Mouse (Mus musculus): ENCODE results near the gene Odf2. TPM values are rescaled to one million over a fixed set of nuclear protein-coding genes. Genes with fewer than 3 reads are reported as not detected.

The Odf2 gene
- polyA plus RNA-seq, 2 experiments, result 23.5 to 29.6 TPM

DNA sequence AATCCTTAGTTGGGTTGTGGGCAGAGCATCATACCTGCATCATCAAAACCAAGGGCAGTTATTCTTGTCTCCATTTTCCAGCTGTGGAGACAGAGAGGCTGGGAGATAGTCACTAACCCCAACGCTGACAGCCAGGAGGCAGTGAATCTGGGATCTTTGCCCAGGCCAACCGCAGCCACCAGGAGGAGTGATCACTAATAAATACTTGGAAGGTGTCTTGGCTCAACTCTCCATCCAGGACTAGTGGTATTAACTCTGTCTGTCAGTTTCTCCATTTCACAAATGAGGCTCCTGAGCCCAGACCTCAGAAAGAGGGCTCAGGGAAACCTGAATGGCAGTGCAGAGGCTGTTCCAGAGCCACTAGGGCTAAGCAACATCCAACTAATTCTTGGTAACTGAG, 31.7 kb upstream of the Odf2 start:
- no peak overlapping the region for H3K4me2 ChIP-seq (ENCODE audit: low read depth)
- WGBS (ENCODE audit: insufficient replicate concordance), result 44% methylated on average over 2 of the region's 2 CpGs
- H3K4me3 ChIP-seq (ENCODE audit: insufficient read depth in 1 of 2, low read depth in 2 of 2, low read length in 2 of 2), result no peak overlapping the region
- no peaks in the 10 kb centered on the region for H3K36me3 ChIP-seq (replicated peaks; ENCODE audit: control insufficient read depth, insufficient read depth, low read depth)
- ATAC-seq (ENCODE audit: insufficient read depth) (no peak), DNase-seq (ENCODE audit: low read depth in 3 of 3, low spot score in 3 of 3) (no peak)
- H3K4me1 ChIP-seq (replicated peaks; ENCODE audit: control insufficient read depth in 2 of 2, insufficient read depth in 2 of 2, low read length in 1 of 2), result no peaks in the 10 kb centered on the region
- TF ChIP-seq EP300 (IDR thresholded peaks at IDR 0.05; ENCODE audit: low read depth), result no peak
- TF ChIP-seq CTCF (IDR thresholded peaks at IDR 0.05; ENCODE audit: low read depth), result 0 out of 2 replicates have a peak, but pooled peaks have one; percentile 7
- no peak overlapping the region for H3K27ac ChIP-seq
- no peaks in the 10 kb centered on the region for H3K27me3 ChIP-seq (ENCODE audit: control insufficient read depth, insufficient read depth, low read length)
- H3K9me3 ChIP-seq (ENCODE audit: control insufficient read depth, low read length), result no peaks in the 10 kb centered on the region
- H3K9ac ChIP-seq (replicated peaks), result no peak overlapping the region

DNA sequence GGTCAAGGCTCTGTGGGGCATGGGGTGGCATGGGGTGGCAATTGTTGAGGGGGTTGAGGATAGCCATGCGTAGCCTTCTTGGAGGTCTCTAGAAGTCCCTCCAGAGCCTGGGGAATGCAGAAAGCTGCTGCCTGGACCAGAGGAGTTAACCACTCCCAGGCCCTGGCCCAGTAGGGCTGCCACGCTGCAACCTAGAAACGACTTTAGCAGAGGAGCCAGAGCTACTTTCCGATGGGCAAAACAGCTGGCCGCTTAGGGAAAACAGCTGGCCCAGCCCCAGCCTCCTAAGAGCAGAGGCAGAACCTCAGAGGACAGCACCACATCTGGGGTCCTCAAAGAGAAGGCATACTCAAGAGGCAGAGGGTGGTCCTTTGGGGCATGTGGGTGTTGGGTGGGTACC, 31.1 kb upstream of the Odf2 start:
- TF ChIP-seq EP300 (IDR thresholded peaks at IDR 0.05; ENCODE audit: low read depth) (no peak), CTCF (IDR thresholded peaks at IDR 0.05; ENCODE audit: low read depth) (no peak)
- no peak overlapping the region for H3K4me2 ChIP-seq (ENCODE audit: low read depth)
- no peak overlapping the region for H3K4me3 ChIP-seq (ENCODE audit: insufficient read depth in 1 of 2, low read depth in 2 of 2, low read length in 2 of 2)
- no peaks in the 10 kb centered on the region for H3K36me3 ChIP-seq (replicated peaks; ENCODE audit: control insufficient read depth, insufficient read depth, low read depth)
- no peaks in the 10 kb centered on the region for H3K27me3 ChIP-seq (ENCODE audit: control insufficient read depth, insufficient read depth, low read length)
- no peak overlapping the region for H3K27ac ChIP-seq
- WGBS (ENCODE audit: insufficient replicate concordance), result 72% methylated on average over 5 of the region's 5 CpGs
- no peak overlapping the region for H3K9ac ChIP-seq (replicated peaks)
- DNase-seq (ENCODE audit: low read depth in 3 of 3, low spot score in 3 of 3) (no peak), ATAC-seq (ENCODE audit: insufficient read depth) (no peak)
- H3K4me1 ChIP-seq (replicated peaks; ENCODE audit: control insufficient read depth in 2 of 2, insufficient read depth in 2 of 2, low read length in 1 of 2), result no peaks in the 10 kb centered on the region
- no peaks in the 10 kb centered on the region for H3K9me3 ChIP-seq (ENCODE audit: control insufficient read depth, low read length)

DNA sequence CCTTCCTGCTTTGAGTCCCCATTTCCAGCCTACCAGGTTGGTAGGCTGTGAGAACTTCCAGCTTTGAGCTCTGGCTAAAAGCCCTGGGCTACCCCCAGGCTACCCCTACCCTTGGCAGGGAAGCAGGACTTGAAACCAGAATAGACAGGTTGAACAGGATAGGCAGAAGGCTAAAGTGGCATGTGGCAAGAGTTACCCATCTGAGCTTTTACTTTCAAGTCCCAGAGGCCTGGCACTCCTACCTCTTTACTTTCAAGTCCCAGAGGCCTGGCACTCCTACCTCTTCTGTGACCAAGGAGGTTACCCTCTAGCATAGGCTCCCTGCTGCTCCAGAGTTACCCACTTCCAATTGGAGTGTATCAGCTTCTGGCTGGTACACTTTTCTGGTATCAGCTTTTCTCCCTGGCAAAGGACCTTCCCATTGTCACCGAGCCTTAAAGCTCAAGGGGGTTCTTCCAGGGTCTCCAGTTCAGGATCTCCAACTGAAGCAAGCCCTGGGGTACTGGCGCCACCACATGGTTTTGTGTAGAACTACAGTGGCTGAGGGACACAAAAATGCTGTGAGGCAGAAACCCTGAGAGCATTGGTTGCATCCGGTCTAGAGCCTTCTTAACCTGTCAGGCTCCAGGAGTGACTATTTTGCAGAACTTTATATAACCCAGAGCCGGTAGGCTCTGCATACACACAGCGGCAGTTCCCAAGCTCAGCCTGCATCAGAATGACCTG, 30.1 kb upstream of the Odf2 start:
- no peaks in the 10 kb centered on the region for H3K36me3 ChIP-seq (replicated peaks; ENCODE audit: control insufficient read depth, insufficient read depth, low read depth)
- no peak overlapping the region for H3K4me3 ChIP-seq (ENCODE audit: insufficient read depth in 1 of 2, low read depth in 2 of 2, low read length in 2 of 2)
- WGBS (ENCODE audit: insufficient replicate concordance), result 9% methylated on average over 5 of the region's 5 CpGs
- H3K27ac ChIP-seq, result no peak overlapping the region
- no peak for ATAC-seq (ENCODE audit: insufficient read depth)
- H3K4me1 ChIP-seq (replicated peaks; ENCODE audit: control insufficient read depth in 2 of 2, insufficient read depth in 2 of 2, low read length in 1 of 2), result no peaks in the 10 kb centered on the region
- H3K27me3 ChIP-seq (ENCODE audit: control insufficient read depth, insufficient read depth, low read length), result no peaks in the 10 kb centered on the region
- no peaks in the 10 kb centered on the region for H3K9me3 ChIP-seq (ENCODE audit: control insufficient read depth, low read length)
- DNase-seq (ENCODE audit: low read depth in 3 of 3, low spot score in 3 of 3), result peak in 2 of 3 experiments; percentile 10 to 16
- no peak overlapping the region for H3K4me2 ChIP-seq (ENCODE audit: low read depth)
- H3K9ac ChIP-seq (replicated peaks), result no peak overlapping the region
- TF ChIP-seq EP300 (IDR thresholded peaks at IDR 0.05; ENCODE audit: low read depth) (no peak), CTCF (IDR thresholded peaks at IDR 0.05; ENCODE audit: low read depth) (peak; percentile 76)

DNA sequence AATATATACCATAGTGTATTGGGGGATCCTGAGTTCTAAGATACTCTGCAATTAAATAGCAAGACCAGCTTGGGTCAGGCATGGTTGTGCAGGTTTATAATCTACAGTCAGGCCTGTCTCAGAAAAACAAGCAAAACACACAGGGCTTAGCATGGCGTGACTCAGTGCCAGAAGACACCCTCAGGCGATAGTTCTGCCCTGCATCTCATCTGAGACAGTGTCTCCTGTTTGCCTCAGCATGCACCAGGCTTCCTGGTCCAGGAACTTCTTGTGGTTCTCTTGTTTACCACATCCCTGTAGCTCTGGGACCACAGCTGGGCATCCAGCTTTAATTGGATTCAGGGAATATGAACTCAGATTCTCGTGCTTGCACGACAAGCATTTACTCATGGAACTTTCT, 23.9 kb upstream of the Odf2 start:
- DNase-seq (ENCODE audit: low read depth in 3 of 3, low spot score in 3 of 3), result no peak
- 54% methylated on average over 4 of the region's 4 CpGs for WGBS (ENCODE audit: insufficient replicate concordance)

DNA sequence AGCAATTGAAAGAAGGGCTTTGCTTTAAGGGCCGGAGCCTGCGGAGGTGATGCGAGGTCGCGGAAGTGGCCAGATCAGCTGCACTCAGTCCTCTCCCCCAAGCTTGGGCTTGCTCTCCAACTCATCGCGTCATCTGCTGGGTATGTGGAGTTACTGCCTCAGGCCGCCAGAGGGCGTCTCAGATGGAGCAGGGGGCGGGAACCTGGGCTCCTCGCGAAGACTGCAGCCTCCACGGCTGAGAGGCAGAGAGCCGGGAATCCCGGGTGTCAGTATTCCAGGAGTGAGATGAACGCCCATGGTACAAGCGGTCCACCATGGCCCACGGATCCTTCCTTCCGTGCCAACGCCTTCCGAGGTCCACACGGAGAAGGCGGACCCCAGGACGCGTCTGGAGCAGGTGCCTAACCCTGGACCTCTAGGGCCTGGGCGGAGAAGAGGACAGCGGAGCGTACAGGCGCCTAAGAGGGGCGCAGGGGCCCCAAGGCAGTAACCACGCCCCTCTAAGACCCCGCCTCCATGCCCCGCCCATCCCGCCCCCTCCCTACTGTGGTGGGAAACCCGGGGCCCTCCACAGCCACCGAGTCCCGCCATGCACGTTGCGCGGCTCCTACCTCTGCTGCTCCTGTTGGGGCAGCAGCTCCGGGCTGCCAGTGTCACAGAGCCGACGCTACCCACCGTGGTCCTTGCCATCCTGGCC, 19.9 kb upstream of the Odf2 start, which contains the start of gene Cercam:
TSS of gene Cercam (plus strand) at position 216 of the 697 bp plus-strand sequence.
- Histone ChIP-seq H3K9me3 (ENCODE audit: control insufficient read depth, low read length) (no peaks in the 10 kb centered on the region), H3K9ac (replicated peaks) (peak within 1 kb of the TSS; percentile 97), H3K4me3 (ENCODE audit: insufficient read depth in 1 of 2, low read depth in 2 of 2, low read length in 2 of 2) (peak within 1 kb of the TSS; percentile 68 to 91), H3K4me2 (ENCODE audit: low read depth) (peak within 1 kb of the TSS; percentile 90), H3K36me3 (replicated peaks; ENCODE audit: control insufficient read depth, insufficient read depth, low read depth) (peaks cover 32% of the 10 kb centered on the region), H3K27ac (peak within 1 kb of the TSS; percentile 94), H3K4me1 (replicated peaks; ENCODE audit: control insufficient read depth in 2 of 2, insufficient read depth in 2 of 2, low read length in 1 of 2) (peaks cover 13% of the 10 kb centered on the region in 2 experiments), H3K27me3 (ENCODE audit: control insufficient read depth, insufficient read depth, low read length) (no peaks in the 10 kb centered on the region)
- peak; percentile 82 for ATAC-seq (ENCODE audit: insufficient read depth)
- under 1% methylated on average over 43 of the region's 44 CpGs for WGBS (ENCODE audit: insufficient replicate concordance)
- TF ChIP-seq CTCF (IDR thresholded peaks at IDR 0.05; ENCODE audit: low read depth) (peak; percentile 98), EP300 (IDR thresholded peaks at IDR 0.05; ENCODE audit: low read depth) (no peak; the same call in 1 of the 2 replicates)
- peak; percentile 76 to 89 (median 80) for DNase-seq (ENCODE audit: low read depth in 3 of 3, low spot score in 3 of 3)

More for the DNA sequence above, 23.9 kb upstream of the Odf2 start:
- Histone ChIP-seq H3K9me3 (ENCODE audit: control insufficient read depth, low read length) (no peaks in the 10 kb centered on the region), H3K36me3 (replicated peaks; ENCODE audit: control insufficient read depth, insufficient read depth, low read depth) (no peaks in the 10 kb centered on the region), H3K4me3 (ENCODE audit: insufficient read depth in 1 of 2, low read depth in 2 of 2, low read length in 2 of 2) (no peak overlapping the region), H3K4me1 (replicated peaks; ENCODE audit: control insufficient read depth in 2 of 2, insufficient read depth in 2 of 2, low read length in 1 of 2) (peaks cover 2 to 3% of the 10 kb centered on the region in 2 experiments), H3K9ac (replicated peaks) (no peak overlapping the region), H3K27me3 (ENCODE audit: control insufficient read depth, insufficient read depth, low read length) (no peaks in the 10 kb centered on the region), H3K4me2 (ENCODE audit: low read depth) (no peak overlapping the region), H3K27ac (no peak overlapping the region)
- TF ChIP-seq CTCF (IDR thresholded peaks at IDR 0.05; ENCODE audit: low read depth), result no peak
- TF ChIP-seq EP300 (IDR thresholded peaks at IDR 0.05; ENCODE audit: low read depth), result no peak
- no peak for ATAC-seq (ENCODE audit: insufficient read depth)
